Mouse (Mus musculus) liver, embryonic 14.5 days (tissue): ENCODE measurements around the gene H2afy.

Experiments used
- CTCF ChIP-seq: IDR thresholded peaks from 2 replicates; pipeline ENCODE4 v1.5.1; 2016; ENCODE audit warnings: antibody characterized with exemption, low read depth, control low read depth
- EP300 ChIP-seq: IDR thresholded peaks from 2 replicates; pipeline ENCODE4 v1.6.1; 2016; ENCODE audit warnings: antibody characterized with exemption, low read depth

DNA sequence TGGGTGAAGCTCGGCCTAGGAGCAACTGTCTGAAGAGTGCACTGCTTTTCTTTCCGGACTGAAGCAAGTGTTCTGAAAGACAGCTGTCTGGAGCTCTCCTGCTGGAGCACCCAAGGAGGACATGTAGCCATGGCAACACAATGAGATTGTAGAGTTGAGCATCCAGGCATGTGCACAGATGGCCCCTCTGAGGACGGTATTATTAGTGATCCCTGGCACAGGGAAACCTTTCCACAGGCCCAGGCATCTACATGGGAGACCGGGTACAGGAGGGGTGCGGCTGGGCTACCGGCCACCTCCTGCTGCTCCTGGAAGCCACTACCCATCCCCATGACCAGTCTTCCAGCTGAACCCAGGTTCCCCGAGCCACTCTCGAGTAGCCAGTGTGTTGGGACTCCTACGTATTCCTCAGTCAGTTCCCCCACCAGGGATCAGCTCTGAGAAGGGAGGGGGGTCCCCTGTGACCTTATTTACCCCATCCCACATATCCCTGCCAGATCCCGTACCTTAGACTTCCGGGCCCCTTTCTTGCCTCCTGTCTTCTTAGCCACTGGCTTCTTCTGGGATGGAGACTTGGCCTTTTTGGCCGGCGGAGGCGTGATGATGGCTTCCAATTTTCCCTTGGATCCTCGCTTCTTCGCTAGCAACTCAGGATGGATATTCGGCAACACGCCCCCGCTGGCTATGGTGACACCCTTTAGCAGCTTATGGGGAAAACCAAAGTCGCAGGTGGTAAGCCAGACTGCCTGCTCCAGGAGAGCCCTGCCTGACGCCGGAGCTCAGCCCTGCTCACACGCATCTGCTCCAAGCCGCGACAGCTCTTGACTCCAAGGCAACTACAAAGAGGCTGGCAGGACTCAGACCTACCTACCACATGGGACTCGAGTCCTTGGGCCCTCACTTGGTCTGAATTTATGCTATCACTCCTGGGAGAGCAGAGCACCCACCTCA is 32.1 kb downstream of the H2afy start:
- TF ChIP-seq CTCF (no peak), EP300 (no peak)
